Mouse (Mus musculus) C2C12 (cell line): Measurements from ENCODE around the gene Fxyd4.

Experiments used
- CEBPB ChIP-seq: IDR thresholded peaks from one replicate; pipeline ENCODE4 v1.6.1; 2011; ENCODE audit warnings: low read depth, mild to moderate bottlenecking, control low read depth, moderate library complexity
- MAX ChIP-seq: IDR thresholded peaks from one replicate; pipeline ENCODE4 v1.6.1; 2011; ENCODE audit warnings: mild to moderate bottlenecking, control low read depth
- MYOG ChIP-seq: IDR thresholded peaks from one replicate; pipeline ENCODE4 v1.6.1; 2011; ENCODE audit not compliant: control insufficient read depth, insufficient read length; ENCODE audit errors: extremely low read depth

DNA sequence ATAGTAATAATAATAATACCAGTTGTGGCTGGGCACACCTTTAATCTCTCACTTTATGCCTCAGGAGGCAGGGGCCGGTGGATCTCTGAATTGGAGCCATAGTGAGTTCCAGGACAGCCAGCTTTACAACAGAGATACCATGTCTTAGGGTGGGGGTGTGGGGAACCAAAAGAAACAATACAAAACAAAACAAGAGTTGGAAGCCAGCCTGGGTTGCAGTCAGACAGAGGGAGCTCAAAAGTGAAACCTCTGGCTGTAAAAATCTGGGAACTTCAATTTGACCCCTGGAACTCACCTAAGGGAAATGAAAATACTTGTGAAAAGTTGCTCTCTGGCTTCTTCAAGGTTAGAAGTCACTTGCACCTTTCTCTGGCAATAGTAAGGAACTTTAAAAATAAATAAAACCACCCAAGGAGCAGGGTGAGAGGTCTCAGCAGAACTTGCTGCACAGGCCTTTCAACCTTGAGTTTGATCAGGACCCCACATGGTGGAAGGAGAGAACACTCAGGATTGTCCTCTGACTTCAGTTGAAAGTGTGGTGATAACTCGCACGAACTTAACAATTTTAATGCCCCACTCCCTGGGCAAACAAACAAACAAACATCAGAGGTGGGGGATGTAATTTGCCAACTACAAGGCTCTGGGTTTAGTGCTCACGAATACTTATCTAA lies 32.1 kb downstream of the Fxyd4 start:
- TF ChIP-seq MAX (no peak), MYOG (no peak), CEBPB (no peak)
